In the genomic region with DNA sequence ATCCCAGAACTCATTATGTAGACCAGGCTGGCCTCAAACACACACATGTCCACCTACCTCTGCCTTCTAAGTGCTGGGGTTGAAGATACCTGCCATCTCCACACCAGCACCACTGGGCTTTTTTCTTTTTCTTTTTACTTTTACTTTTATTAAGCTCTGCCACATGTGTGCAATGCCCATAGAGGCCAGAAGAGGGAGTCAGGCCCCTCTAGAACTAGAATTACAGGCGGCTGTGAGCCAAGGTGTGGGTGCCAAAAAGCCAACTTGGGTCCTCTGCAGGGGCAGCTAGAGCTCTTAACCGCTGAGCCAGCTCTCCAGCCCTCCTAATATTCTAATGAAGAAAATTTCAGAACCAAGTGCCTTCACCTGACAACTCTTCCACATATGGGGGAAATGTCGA, we compare ENCODE assay signal across 9 mouse cellular contexts. TPM values are rescaled to one million over a fixed set of nuclear protein-coding genes. Genes with fewer than 3 reads are reported as not detected.
DNase-seq lines count a peak whose midpoint lies in the region; ATAC-seq and TF ChIP-seq lines count a peak whose summit lies in the region.
"Had no signal": no experiment of that assay in that cellular context is flagged by ENCODE, and none has a peak within 500 bp of the region (broad histone marks: within the 10 kb centered on the region; RNA-seq: fewer than 3 reads in every experiment).

No protein-coding gene starts in this region.

- H3K9me3 ChIP-seq in heart, postnatal 0 days (replicated peaks; ENCODE audit: control insufficient read depth, low read length), result no peaks in the 10 kb centered on the region
- H3K9me3 ChIP-seq in heart, embryonic 11.5 days (replicated peaks; ENCODE audit: control insufficient read depth, low read length), result no peaks in the 10 kb centered on the region

- no peak overlapping the region for H3K4me2 ChIP-seq in heart, postnatal 0 days (ENCODE audit: low read depth, low read length)
- H3K4me2 ChIP-seq in heart, embryonic 11.5 days, result no peak overlapping the region

- no peak for TF ChIP-seq EP300 in heart, postnatal 0 days (IDR thresholded peaks at IDR 0.05; ENCODE audit: low read depth)

- 0 out of 2 replicates have a peak, but pooled peaks cover 3% of the 10 kb centered on the region for H3K4me1 ChIP-seq in heart, postnatal 0 days (ENCODE audit: control insufficient read depth, insufficient read depth)
- H3K4me1 ChIP-seq in heart, embryonic 11.5 days (ENCODE audit: control insufficient read depth, insufficient read depth, low read length), result no peaks in the 10 kb centered on the region; the same call in 1 of the 2 replicates

- 39% methylated on average over 3 of the region's 3 CpGs for WGBS in heart, postnatal 0 days
- WGBS in heart, embryonic 11.5 days (ENCODE audit: insufficient replicate concordance), result 42% methylated on average over 3 of the region's 3 CpGs

- no peak overlapping the region for H3K4me3 ChIP-seq in heart, postnatal 0 days (ENCODE audit: low read depth, low read length)
- no peak overlapping the region for H3K4me3 ChIP-seq in heart, embryonic 11.5 days (ENCODE audit: low read depth, low read length)
- H3K4me3 ChIP-seq: myocyte had no signal

- peak; percentile 15 for DNase-seq in heart, postnatal 0 days (ENCODE audit: low spot score)
- DNase-seq in B cell, adult 2 months, result peak; percentile 43 to 57
- DNase-seq in T-cell, adult 2 months (ENCODE audit: low spot score), result peak; percentile 24
- peak; percentile 56 for DNase-seq in lung, postnatal 10 days
- no peak for DNase-seq in right cerebral cortex, postnatal 4 days
- no peak for DNase-seq in yolk sac, embryonic 10.5 days (ENCODE audit: low spot score)
- DNase-seq in layer of hippocampus, adult 18-20 months (ENCODE audit: low spot score in 2 of 2), result no peak

- H3K27ac ChIP-seq in heart, postnatal 0 days (ENCODE audit: low read depth), result no peak overlapping the region
- H3K27ac ChIP-seq in heart, embryonic 11.5 days (ENCODE audit: low read depth, low read length), result no peak overlapping the region

- H3K27me3 ChIP-seq in heart, postnatal 0 days (ENCODE audit: control insufficient read depth, insufficient read depth, low read length), result no peaks in the 10 kb centered on the region
- H3K27me3 ChIP-seq in heart, embryonic 11.5 days (ENCODE audit: control insufficient read depth, insufficient read depth, low read length), result no peaks in the 10 kb centered on the region

- H3K9ac ChIP-seq in heart, postnatal 0 days (replicated peaks; ENCODE audit: low read depth, low read length), result no peak overlapping the region
- H3K9ac ChIP-seq in heart, embryonic 11.5 days (ENCODE audit: low read depth, low read length), result no peak overlapping the region

- no peak for ATAC-seq in heart, postnatal 0 days (ENCODE audit: insufficient read depth, low read depth)
- ATAC-seq in heart, embryonic 11.5 days (replicated peaks; ENCODE audit: insufficient number of reproducible peaks, low FRiP score, low TSS enrichment), result no peak

- H3K36me3 ChIP-seq in heart, postnatal 0 days (replicated peaks; ENCODE audit: control insufficient read depth, insufficient read depth, low read length), result no peaks in the 10 kb centered on the region
- no peaks in the 10 kb centered on the region for H3K36me3 ChIP-seq in heart, embryonic 11.5 days (ENCODE audit: control insufficient read depth, insufficient read depth, low read length)

- peak; percentile 39 for TF ChIP-seq CTCF in heart, postnatal 0 days (IDR thresholded peaks at IDR 0.05; ENCODE audit: low read depth)

RNA-seq across cellular contexts. Expression of a gene that starts 30.7 kb away (rescaled TPM):
- 103 and 104 TPM in 2 replicates for total RNA-seq in heart, postnatal 0 days (2014; rRNA removed; ENCODE audit: low replicate concordance)
- 108 and 118 TPM in 2 replicates for polyA plus RNA-seq in heart, postnatal 0 days (2015; fragmentation: Nextera tagmentation; extraction: Ambion mirVana)
- polyA plus RNA-seq in heart, embryonic 11.5 days (2014; fragmentation: Nextera tagmentation; extraction: Ambion mirVana), result 137 and 139 TPM in 2 replicates
- total RNA-seq in layer of hippocampus, adult 18-20 months (2021), result 100 to 1,000 TPM; 241 to 242 TPM

Comparison
In these comparisons a context has a peak if more than half of its experiments do, and no peak if none do; other contexts are left out.
1. DNase-seq: peak in heart, postnatal 0 days (single experiment), B cell, adult 2 months (2 of 2), T-cell, adult 2 months (single experiment) and lung, postnatal 10 days (single experiment); none in right cerebral cortex, postnatal 4 days (single experiment), yolk sac, embryonic 10.5 days (single experiment) and layer of hippocampus, adult 18-20 months (0 of 2).